Mouse (Mus musculus) lung, embryonic 16.5 days (tissue): ENCODE measurements around the gene Ranbp10. TPM values are rescaled to one million over a fixed set of nuclear protein-coding genes. Genes with fewer than 3 reads are reported as not detected.
A peak's percentile ranks its signal among the peaks of the same experiment; 100 is the strongest.
"Not testable (repeated sequence)": the region's sequence is repeated elsewhere in the genome, so short reads cannot be mapped to it uniquely, and the experiment has no call there.

ENCODE experiments used
- ATAC-seq: fragments of 200-750 bp; cut with Nextera tagmentation; 2 replicates; pipeline ENCODE4 v1.8.0; 2017; ENCODE audit warnings: low read depth, mild to moderate bottlenecking, moderate library complexity
- H3K27ac ChIP-seq: fragments of 300-500 bp; sonication (generic); 2 replicates; pipeline ENCODE4 v1.5.1; 2014; ENCODE audit warnings: mild to moderate bottlenecking, control low read depth, low read length
- H3K27me3 ChIP-seq: fragments of 300-500 bp; sonication (generic); 2 replicates; pipeline ENCODE4 v1.6.1; 2014; ENCODE audit warnings: low read depth, low read length, mixed read lengths; ENCODE audit not compliant: control insufficient read depth, insufficient read depth
- H3K36me3 ChIP-seq: fragments of 300-500 bp; sonication (generic); 2 replicates; pipeline ENCODE4 v1.6.1; 2014; ENCODE audit warnings: low read length; ENCODE audit not compliant: control insufficient read depth, insufficient read depth
- H3K4me1 ChIP-seq: fragments of 300-500 bp; sonication (generic); replicated peaks from 2 replicates; pipeline ENCODE4 v1.6.1; 2014; ENCODE audit warnings: low read length, mixed read lengths; ENCODE audit not compliant: control insufficient read depth, insufficient read depth
- H3K4me2 ChIP-seq: fragments of 300-500 bp; sonication (generic); 2 replicates; pipeline ENCODE4 v1.6.1; 2014; ENCODE audit warnings: low read depth, low read length, control low read depth
- H3K4me3 ChIP-seq: fragments of 300-500 bp; sonication (generic); 2 replicates; pipeline ENCODE4 v1.5.1; 2014; ENCODE audit warnings: mild to moderate bottlenecking, low read length, control low read depth
- H3K9ac ChIP-seq: fragments of 300-500 bp; sonication (generic); 2 replicates; pipeline ENCODE4 v1.6.1; 2014; ENCODE audit warnings: low read length, control low read depth
- H3K9me3 ChIP-seq: fragments of 300-500 bp; sonication (generic); 2 replicates; pipeline ENCODE4 v1.6.1; 2016; ENCODE audit warnings: low read length; ENCODE audit not compliant: control insufficient read depth
- WGBS: fragments of 180-500 bp; shearing (Covaris S2); extraction: QIAGEN DNeasy Blood & Tissue Kit; methylation state at CpG from one replicate; pipeline ENCODE4 v1.1.7; 2014; 5-methylcytosine and 5-hydroxymethylcytosine counted together
- polyA plus RNA-seq: library from polyadenylated mRNA; unstranded; fragments of >200 nt; fragmentation: Nextera tagmentation; extraction: Ambion mirVana; gene quantifications from 2 replicates; pipeline ENCODE4 v1.2.1, GENCODE M21; 2015

The Ranbp10 gene
- polyA plus RNA-seq, 1 experiment from 2014 or later: 10.0 TPM

DNA sequence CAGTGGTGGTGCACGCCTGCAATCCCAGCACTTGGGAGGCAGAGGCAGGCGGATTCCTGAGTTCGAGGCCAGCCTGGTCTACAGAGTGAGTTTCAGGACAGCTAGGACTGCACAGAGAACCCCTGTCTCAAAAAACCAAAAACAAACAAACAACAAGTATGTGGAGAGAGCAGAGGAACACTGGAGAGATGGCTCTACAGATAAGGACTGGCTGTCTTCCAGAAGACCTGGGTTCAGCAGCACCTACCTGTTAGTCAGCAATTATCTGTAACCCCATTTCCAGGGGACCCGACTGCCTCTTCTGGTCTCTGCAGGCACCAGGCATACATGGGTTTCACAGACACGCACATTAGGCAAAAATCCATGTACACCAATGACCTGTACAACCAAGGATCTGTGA lies 12.1 kb upstream of the Ranbp10 start:
- 89% methylated on average over 5 of the region's 5 CpGs for WGBS
- H3K9ac ChIP-seq: no peak overlapping the region

DNA sequence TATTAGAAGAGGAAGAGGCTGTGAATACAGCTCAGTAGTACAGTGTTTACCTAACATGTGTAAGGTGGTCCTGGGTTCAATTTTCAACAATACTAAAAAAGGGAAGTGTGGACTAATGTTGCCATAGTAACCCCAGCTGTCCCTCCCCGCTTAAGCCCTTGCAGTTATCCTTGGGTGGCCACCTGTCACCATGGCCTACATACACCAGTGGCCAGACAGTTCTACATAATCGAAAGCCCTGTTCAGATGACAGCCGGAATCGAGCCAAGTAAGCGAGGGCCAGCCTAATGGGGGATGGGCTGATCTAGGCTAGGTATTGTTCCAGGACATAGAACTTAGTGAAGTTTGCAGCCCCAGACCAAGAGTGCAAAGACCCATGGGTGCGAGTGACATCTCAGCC lies 9.8 kb upstream of the Ranbp10 start:
- Histone ChIP-seq H3K4me3 (no peak overlapping the region), H3K27me3 (no peaks in the 10 kb centered on the region), H3K27ac (no peak overlapping the region), H3K36me3 (no peaks in the 10 kb centered on the region), H3K4me2 (no peak overlapping the region), H3K9me3 (no peaks in the 10 kb centered on the region), H3K9ac (no peak overlapping the region), H3K4me1 (no peaks in the 10 kb centered on the region)
- ATAC-seq: no peak
- WGBS: 78% methylated on average over 6 of the region's 6 CpGs

More for the DNA sequence above, 12.1 kb upstream of the Ranbp10 start:
- Histone ChIP-seq H3K4me3 (no peak overlapping the region), H3K27me3 (no peaks in the 10 kb centered on the region), H3K9me3 (no peaks in the 10 kb centered on the region), H3K27ac (no peak overlapping the region), H3K4me2 (no peak overlapping the region), H3K4me1 (no peaks in the 10 kb centered on the region), H3K36me3 (peaks cover 8% of the 10 kb centered on the region; the same call in 1 of the 2 replicates)
- no peak for ATAC-seq

DNA sequence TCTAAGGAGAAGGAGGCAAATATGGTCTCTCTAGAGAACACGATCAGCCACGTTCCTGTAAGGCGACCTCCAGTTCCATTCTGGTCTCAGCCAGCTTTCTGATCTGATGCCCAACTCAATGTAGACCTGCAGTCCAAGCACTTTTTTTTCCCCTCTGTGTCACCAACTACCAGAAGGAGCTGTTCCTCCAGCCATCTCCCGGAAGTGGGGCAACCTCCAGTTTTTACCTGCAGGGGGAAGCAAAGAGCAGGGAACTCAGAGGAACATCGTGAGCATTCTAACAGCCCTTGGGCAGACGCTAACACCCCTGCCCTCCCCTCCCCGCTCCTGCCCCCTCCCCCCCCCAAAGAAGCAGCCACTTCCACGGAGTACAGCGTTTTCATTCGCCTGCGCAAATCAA lies 8.2 kb upstream of the Ranbp10 start:
- Histone ChIP-seq H3K27ac (no peak overlapping the region), H3K9ac (no peak overlapping the region), H3K4me2 (no peak overlapping the region), H3K4me3 (no peak overlapping the region), H3K9me3 (no peaks in the 10 kb centered on the region), H3K36me3 (no peaks in the 10 kb centered on the region), H3K27me3 (no peaks in the 10 kb centered on the region), H3K4me1 (no peaks in the 10 kb centered on the region)
- 26% methylated on average over 11 of the region's 11 CpGs for WGBS
- ATAC-seq: no peak

DNA sequence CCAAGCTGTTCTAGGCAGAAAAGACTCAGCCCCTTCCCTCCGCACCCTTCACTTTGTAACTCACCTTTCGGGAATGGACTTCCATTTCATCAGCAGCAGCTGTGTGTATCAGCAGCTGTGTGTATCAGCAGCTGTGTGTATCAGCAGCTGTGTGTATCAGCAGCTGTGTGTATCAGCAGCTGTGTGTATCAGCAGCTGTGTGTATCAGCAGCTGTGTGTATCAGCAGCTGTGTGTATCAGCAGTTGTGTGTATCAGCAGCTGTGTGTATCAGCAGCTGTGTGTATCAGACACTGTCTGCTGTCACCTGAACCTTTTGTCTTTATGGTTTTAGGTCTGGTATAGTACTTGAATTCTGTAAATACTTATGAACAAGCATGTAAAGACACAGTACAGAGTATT lies 6.6 kb upstream of the Ranbp10 start:
- H3K4me2 ChIP-seq, H3K27me3 ChIP-seq, H3K9me3 ChIP-seq, H3K4me1 ChIP-seq, H3K36me3 ChIP-seq, H3K9ac ChIP-seq, H3K4me3 ChIP-seq, ATAC-seq, H3K27ac ChIP-seq: not testable (repeated sequence)
- 85% methylated on average over 2 of the region's 2 CpGs for WGBS

DNA sequence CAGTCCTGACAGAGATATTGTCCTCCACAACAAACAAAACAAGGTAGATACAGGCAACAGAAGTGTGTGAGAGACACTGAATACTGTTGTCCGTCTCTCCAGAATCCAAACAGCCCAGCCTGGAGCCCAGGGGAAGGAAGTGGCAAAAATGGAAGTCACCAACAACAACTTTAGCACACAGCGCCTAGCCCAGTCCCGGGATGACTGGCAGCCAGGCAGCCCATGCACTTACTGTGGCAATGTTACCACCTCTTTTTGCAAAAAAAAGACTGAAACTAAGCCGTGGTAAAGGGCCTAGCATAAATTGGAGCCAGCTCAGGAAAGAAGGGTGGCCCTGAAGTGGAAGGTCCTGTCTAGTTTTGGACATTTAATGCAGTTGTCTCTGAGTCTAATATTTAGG lies 771 bp downstream of the Ranbp10 start:
- no peak for ATAC-seq
- 2% methylated on average over 4 of the region's 4 CpGs for WGBS
- peaks cover 6% of the 10 kb centered on the region; the same call in 1 of the 2 replicates for H3K36me3 ChIP-seq

DNA sequence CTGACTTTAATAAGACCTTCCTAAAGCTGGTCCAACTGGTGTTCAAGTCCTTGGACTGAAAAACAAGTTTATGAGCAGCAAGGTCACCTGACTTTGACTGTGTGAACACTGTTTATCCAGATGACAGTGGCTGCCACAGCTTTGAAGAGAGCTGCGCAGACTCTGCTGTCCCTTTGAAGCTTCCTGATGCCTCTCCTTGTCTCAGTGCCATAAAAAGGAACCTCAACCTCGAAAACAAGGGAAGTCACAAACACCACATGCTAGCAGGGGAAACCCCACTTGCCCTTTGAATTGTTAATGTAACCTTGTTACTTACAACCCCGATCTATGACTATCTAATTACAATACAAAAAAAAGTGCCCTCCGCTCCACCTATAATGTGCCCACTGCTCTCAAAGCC lies 1.6 kb downstream of the Ranbp10 start:
- peak overlapping the region; percentile 93; the same call in 1 of the 2 replicates for H3K9ac ChIP-seq
- H3K4me2 ChIP-seq: peak overlapping the region; percentile 88
- H3K36me3 ChIP-seq: peaks cover 8% of the 10 kb centered on the region
- H3K9me3 ChIP-seq: no peaks in the 10 kb centered on the region
- 67% methylated on average over 4 of the region's 4 CpGs for WGBS
- no peak overlapping the region for H3K27ac ChIP-seq
- no peak for ATAC-seq
- peaks cover 13% of the 10 kb centered on the region for H3K4me1 ChIP-seq
- peak overlapping the region; percentile 96 for H3K4me3 ChIP-seq
- H3K27me3 ChIP-seq: no peaks in the 10 kb centered on the region

More for the DNA sequence above, 771 bp downstream of the Ranbp10 start:
- Histone ChIP-seq H3K4me1 (peaks cover 13% of the 10 kb centered on the region), H3K4me2 (peak overlapping the region; percentile 88), H3K9ac (peak overlapping the region; percentile 93), H3K27ac (peak overlapping the region; percentile 48), H3K27me3 (no peaks in the 10 kb centered on the region), H3K4me3 (peak overlapping the region; percentile 96), H3K9me3 (no peaks in the 10 kb centered on the region)

DNA sequence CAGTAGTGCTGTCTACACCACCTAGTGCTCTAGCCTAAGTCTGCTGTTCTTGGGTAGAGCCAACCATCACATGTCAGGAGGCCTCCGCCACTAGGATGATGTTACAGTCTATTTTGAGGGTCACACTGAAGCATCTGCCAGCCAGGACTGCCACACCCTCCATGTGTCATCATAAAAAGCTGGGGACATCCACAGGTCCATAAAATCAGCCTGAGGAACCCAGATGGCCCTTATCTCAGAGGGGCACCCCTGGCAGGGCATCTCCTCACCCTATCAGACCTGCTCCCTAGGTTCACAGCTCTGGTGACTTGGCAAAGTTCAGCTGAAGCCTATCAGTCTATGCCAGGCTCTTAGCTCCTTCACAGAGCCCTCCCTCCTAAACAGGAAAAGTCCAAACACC lies 6.2 kb downstream of the Ranbp10 start:
- WGBS: 83% methylated on average over 1 of the region's 1 CpGs
- peak; percentile 20; the same call in 1 of the 2 replicates for ATAC-seq
- H3K4me2 ChIP-seq: no peak overlapping the region

DNA sequence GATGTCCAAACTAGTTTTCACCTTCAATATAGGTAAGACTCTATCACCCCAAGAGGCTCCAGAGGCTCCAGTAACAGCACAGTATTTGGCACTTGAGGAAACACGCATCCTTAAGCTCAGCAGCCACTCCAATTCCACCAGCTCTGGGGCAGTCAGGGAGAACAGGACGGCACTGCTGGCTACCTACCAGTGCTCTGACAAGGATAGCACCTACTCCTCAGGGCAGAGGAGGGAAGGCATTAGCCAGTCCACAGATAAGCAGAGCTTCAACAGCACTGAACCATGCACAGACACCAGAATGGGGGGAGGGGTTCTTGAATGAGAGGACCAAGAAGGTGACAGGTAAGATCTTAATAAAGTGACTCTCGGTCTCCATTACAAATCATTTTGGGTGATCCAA lies 7.5 kb downstream of the Ranbp10 start:
- no peaks in the 10 kb centered on the region for H3K27me3 ChIP-seq
- no peak overlapping the region for H3K9ac ChIP-seq
- peaks cover 6% of the 10 kb centered on the region for H3K36me3 ChIP-seq
- H3K4me2 ChIP-seq: no peak overlapping the region
- H3K4me3 ChIP-seq: no peak overlapping the region
- no peak overlapping the region for H3K27ac ChIP-seq
- no peaks in the 10 kb centered on the region for H3K4me1 ChIP-seq
- no peak for ATAC-seq
- WGBS: 80% methylated on average over 3 of the region's 3 CpGs
- no peaks in the 10 kb centered on the region for H3K9me3 ChIP-seq

More for the DNA sequence above, 6.2 kb downstream of the Ranbp10 start:
- Histone ChIP-seq H3K9me3 (no peaks in the 10 kb centered on the region), H3K27me3 (no peaks in the 10 kb centered on the region), H3K4me3 (no peak overlapping the region), H3K27ac (no peak overlapping the region), H3K36me3 (peaks cover 8% of the 10 kb centered on the region), H3K4me1 (peaks cover 6% of the 10 kb centered on the region), H3K9ac (no peak overlapping the region)

DNA sequence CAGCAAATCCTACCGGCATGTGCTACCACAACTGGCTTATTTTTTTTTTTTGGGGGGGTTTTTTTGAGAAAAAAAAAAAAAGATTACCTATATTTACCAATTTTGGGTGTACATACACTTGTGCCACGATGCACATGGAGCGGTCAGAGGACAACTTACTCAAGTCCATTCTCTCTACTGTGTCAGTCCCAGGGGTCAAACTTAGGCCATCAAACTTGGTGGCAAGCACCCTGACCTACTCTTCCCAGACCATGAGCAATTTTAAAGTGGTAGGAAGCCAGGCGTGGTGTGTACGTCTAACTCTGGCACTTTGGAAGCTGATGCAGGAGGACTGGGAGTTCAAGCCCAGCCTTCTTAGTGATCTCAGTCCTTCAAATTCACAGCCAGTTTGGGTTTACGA lies 13.9 kb downstream of the Ranbp10 start:
- no peak overlapping the region for H3K27ac ChIP-seq

DNA sequence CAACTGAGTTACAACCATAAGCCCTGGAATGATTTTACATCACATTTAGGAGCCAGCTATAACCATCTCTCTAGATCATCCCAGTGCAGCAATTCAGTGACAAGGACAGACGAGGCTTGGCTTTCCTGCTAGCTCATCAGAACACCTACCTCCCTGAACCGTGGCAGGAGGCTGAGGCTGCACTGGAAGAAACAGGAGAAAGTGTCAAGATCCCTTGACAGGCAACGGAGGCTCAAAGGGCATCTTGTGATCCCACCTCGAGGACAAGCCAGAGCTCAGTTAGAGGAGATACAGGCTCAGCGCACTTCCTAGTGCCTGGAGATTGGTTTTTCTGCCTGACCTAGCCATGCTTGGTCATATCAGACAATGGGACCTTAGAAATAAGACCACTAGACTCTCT lies 14.6 kb downstream of the Ranbp10 start:
- H3K9me3 ChIP-seq: no peaks in the 10 kb centered on the region
- no peak for ATAC-seq
- no peaks in the 10 kb centered on the region for H3K27me3 ChIP-seq
- H3K27ac ChIP-seq: no peak overlapping the region
- H3K4me1 ChIP-seq: peaks cover 10% of the 10 kb centered on the region
- H3K9ac ChIP-seq: no peak overlapping the region
- no peak overlapping the region for H3K4me3 ChIP-seq
- H3K4me2 ChIP-seq: no peak overlapping the region
- H3K36me3 ChIP-seq: no peaks in the 10 kb centered on the region
- WGBS: 79% methylated on average over 5 of the region's 5 CpGs

More for the DNA sequence above, 13.9 kb downstream of the Ranbp10 start:
- Histone ChIP-seq H3K4me3 (no peak overlapping the region), H3K9me3 (no peaks in the 10 kb centered on the region), H3K27me3 (no peaks in the 10 kb centered on the region), H3K4me2 (no peak overlapping the region), H3K4me1 (peaks cover 6% of the 10 kb centered on the region), H3K36me3 (no peaks in the 10 kb centered on the region), H3K9ac (no peak overlapping the region)
- WGBS: 92% methylated on average over 6 of the region's 6 CpGs
- ATAC-seq: no peak
